Mouse (Mus musculus): ENCODE data around the gene Parp11.

- TF ChIP-seq CTCF (conservative IDR thresholded peaks at IDR 0.05; ENCODE audit: low read length) (no peak), NANOG (IDR thresholded peaks at IDR 0.05; ENCODE audit: borderline replicate concordance, low read length) (no peak)
Observed at GRCm38 (mm10) chr6:127530206-127530605, 83.6 kb downstream of the Parp11 start.

Measured in E14TG2a.4 (cell line).